Mouse (Mus musculus): ENCODE data around the gene Parp16. TPM values are rescaled to one million over a fixed set of nuclear protein-coding genes. Genes with fewer than 3 reads are reported as not detected.
"Not testable (repeated sequence)": the region's sequence is repeated elsewhere in the genome, so short reads cannot be mapped to it uniquely, and the experiment has no call there.

Gene Parp16
- polyA plus RNA-seq, 1 experiment from 2014 or later: 5.0 TPM

DNA sequence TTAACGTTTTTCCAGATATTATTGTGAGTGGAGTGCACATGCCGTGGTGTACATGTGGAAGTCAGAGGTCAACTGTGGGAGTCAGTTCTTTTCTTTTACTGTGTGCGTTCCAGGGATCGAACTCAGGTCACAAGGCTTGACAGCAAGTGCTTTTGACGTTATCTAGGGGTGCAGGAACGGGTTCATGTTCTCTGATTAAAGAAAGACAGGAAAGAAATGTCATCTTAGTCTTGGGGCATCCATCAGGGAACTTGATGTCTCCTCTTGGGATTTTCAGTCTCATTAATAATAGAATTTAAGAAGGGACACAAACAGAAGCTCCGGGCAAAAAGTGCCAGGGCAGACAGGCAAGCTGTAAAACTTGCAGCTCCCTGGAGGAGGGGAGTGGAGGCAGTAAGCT, 4.6 kb downstream of the Parp16 start:
- no peaks in the 10 kb centered on the region for H3K27me3 ChIP-seq (replicated peaks)
- peaks cover 22% of the 10 kb centered on the region for H3K4me1 ChIP-seq (replicated peaks)
- no peak overlapping the region for H3K4me3 ChIP-seq
- H3K9me3 ChIP-seq (replicated peaks): no peaks in the 10 kb centered on the region
- no peak for ATAC-seq (ENCODE audit: insufficient number of reproducible peaks, low FRiP score)
- H3K36me3 ChIP-seq: no peaks in the 10 kb centered on the region
- peak overlapping the region; percentile 17; the same call in 1 of the 2 replicates for H3K27ac ChIP-seq (ENCODE audit: poor library complexity, severe bottlenecking)
- 55% methylated on average over 7 of the region's 7 CpGs for WGBS
- H3K9ac ChIP-seq: peak overlapping the region; percentile 44; the same call in 1 of the 2 replicates
- no peak overlapping the region for H3K4me2 ChIP-seq

DNA sequence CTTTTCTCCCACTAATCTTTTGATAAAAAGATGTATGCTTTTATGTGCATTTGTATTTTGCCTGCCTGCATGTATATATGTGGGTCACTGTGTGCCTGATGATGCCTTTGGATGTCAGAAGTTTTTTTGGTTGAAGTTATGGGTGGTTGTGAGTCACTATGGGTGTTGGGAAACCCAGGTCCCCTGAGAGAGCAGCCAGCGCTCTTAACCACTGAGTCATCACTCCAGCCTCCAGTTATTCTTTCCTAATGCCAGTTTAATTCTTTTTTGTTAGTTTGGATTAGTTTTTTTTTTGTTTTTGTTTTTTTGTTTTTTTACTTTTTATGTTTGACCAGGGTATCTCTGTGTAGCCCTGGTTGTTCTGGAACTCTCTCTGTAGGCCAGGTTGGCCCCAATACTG, 5.5 kb downstream of the Parp16 start:
- Histone ChIP-seq H3K27me3 (replicated peaks) (no peaks in the 10 kb centered on the region), H3K9me3 (replicated peaks) (no peaks in the 10 kb centered on the region), H3K9ac (no peak overlapping the region), H3K4me1 (replicated peaks) (peaks cover 14% of the 10 kb centered on the region), H3K4me2 (no peak overlapping the region), H3K36me3 (no peaks in the 10 kb centered on the region), H3K4me3 (no peak overlapping the region), H3K27ac (ENCODE audit: poor library complexity, severe bottlenecking) (peak overlapping the region; percentile 58; the same call in 1 of the 2 replicates)
- 60% methylated on average over 1 of the region's 1 CpGs for WGBS
- ATAC-seq (ENCODE audit: insufficient number of reproducible peaks, low FRiP score): no peak

DNA sequence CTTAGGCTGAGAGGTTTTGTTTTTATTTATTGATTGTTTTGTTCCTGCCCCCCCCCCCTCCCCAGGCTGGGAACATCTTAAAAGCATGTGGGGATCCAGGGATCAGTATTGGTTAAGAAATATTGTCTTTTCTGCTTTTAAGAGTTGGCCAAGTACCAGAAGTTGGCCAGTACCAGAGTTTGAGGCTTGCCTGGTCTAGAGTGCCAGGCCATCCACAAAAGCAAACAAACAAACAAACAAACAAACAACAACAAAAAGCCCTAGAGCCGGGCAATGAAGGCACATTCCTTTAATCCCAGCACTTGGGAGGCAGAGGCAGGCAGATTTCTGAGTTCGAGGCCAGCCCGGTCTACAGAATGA, 5.8 kb downstream of the Parp16 start:
- no peak for ATAC-seq (ENCODE audit: insufficient number of reproducible peaks, low FRiP score)
- H3K27me3 ChIP-seq (replicated peaks): no peaks in the 10 kb centered on the region
- peak overlapping the region; percentile 58; the same call in 1 of the 2 replicates for H3K27ac ChIP-seq (ENCODE audit: poor library complexity, severe bottlenecking)
- no peak overlapping the region for H3K9ac ChIP-seq
- H3K4me2 ChIP-seq: no peak overlapping the region
- peaks cover 10% of the 10 kb centered on the region for H3K4me1 ChIP-seq (replicated peaks)
- WGBS: 33% methylated on average over 3 of the region's 3 CpGs
- no peak overlapping the region for H3K4me3 ChIP-seq
- no peaks in the 10 kb centered on the region for H3K9me3 ChIP-seq (replicated peaks)
- H3K36me3 ChIP-seq: no peaks in the 10 kb centered on the region

DNA sequence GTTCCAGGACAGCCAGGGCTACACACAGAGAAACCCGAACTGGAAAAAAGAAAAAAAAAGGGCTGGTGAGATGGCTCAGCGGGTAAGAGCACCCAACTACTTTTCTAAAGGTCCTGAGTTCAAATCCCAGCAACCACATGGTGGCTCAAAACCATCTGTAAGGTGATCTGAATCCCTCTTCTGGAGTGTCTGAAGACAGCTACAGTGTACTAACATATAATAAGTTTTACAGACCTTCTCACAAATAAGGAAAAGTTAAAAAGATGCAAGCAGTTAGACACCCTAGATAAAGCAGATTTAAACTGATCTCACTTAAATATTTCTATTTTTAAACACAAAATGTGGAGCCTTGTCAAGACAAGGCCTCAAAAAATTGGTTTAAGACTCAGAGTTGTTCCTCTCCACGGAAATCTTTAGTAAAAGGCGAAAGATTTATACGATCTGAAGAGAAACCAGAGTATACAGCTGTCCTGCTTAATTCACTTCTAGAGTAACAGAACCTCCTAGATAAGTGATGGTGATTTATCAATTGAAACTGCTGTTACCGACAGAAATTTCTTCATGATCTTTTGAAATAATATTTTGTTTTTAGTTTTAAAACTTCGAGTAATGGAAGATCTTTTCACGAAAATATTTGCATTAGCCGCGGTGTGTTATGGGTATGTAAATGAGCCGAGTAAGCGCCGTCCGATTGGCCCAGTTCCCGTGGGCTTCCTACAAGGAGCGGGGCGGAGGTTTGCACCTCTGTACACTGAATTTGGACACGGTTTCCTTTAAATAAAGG, 6.4 kb downstream of the Parp16 start:
- peak overlapping the region; percentile 72 for H3K9ac ChIP-seq
- peak; percentile 86 for ATAC-seq (ENCODE audit: insufficient number of reproducible peaks, low FRiP score)
- H3K27ac ChIP-seq (ENCODE audit: poor library complexity, severe bottlenecking): peak overlapping the region; percentile 58
- H3K4me3 ChIP-seq: peak overlapping the region; percentile 51
- H3K36me3 ChIP-seq: no peaks in the 10 kb centered on the region
- under 1% methylated on average over 18 of the region's 18 CpGs for WGBS
- H3K4me2 ChIP-seq: peak overlapping the region; percentile 73
- peaks cover 7% of the 10 kb centered on the region; the same call in 1 of the 2 replicates for H3K4me1 ChIP-seq (replicated peaks)
- no peaks in the 10 kb centered on the region for H3K9me3 ChIP-seq (replicated peaks)
- no peaks in the 10 kb centered on the region for H3K27me3 ChIP-seq (replicated peaks)

DNA sequence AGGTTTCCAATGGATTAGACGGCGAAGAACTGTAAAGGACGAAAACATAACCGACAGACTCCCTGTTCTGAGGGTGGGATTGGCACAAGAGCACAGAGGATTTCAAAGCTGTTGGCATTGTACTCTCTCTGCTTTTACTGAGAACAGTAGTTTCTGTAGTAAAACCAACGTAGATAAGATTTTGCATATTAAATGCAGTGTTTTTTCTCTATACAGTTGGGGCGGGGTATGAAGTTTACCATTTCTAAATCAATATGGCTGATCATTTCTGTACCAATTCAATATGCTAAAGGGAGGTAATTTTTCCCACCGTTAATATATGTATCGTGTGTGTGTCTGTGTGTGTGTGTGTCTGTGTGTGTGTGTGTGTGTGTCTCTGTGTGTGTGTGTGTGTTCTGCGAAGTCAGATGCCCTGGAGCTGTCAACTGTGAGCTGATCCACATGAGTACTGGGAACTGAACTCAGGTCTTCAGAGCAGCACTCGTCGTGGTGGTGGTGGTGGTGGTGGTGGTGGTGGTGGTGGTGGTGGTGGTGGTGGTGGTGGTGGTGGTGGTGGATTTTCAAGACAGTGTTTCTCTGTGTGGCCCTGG, 7.1 kb downstream of the Parp16 start:
- H3K27ac ChIP-seq (ENCODE audit: poor library complexity, severe bottlenecking): peak overlapping the region; percentile 48
- H3K4me3 ChIP-seq: peak overlapping the region; percentile 51
- H3K9ac ChIP-seq: peak overlapping the region; percentile 72
- H3K36me3 ChIP-seq: no peaks in the 10 kb centered on the region
- H3K4me2 ChIP-seq: peak overlapping the region; percentile 73
- H3K9me3 ChIP-seq (replicated peaks): no peaks in the 10 kb centered on the region; the same call in 1 of the 2 replicates
- WGBS: 20% methylated on average over 9 of the region's 11 CpGs
- no peak for ATAC-seq (ENCODE audit: insufficient number of reproducible peaks, low FRiP score)
- peaks cover 5% of the 10 kb centered on the region; the same call in 1 of the 2 replicates for H3K4me1 ChIP-seq (replicated peaks)
- no peaks in the 10 kb centered on the region for H3K27me3 ChIP-seq (replicated peaks)

DNA sequence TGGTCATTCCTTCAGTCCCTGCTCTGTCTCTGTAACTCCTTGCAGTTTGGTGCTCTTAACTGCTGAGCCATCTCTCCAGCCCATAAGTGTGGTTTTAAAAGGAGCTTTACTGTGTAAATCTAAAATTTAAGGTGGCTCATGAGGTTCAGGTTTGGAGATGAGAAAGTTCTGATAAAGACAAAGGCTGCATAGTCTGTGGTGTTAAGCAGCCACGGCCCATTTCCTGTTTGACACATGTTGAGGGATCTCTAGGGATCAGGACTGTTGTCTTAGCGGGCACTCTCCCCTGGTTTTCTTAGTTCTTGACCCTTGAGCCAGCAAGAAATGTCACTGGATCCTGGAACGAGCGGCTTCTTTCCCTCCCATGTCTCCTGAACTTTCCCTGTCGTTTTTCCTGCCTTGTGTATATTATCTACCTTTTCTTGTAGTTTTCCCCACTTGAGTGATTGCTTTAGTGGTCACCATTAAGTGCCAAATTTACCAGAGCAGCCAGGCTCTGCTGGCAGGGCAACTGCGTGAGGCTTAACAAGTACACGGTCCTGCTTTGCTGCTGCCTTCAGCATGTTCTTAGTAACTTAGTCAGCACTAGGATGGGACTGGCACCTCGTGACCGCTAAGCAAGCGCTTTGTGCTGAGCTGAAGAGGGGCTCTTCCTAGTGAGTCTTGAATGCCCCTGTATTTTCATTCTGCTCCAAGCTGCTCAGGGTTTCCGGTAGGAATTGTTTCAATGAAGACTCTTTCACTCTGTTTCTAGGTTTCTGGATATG, 10.1 kb downstream of the Parp16 start:
- Histone ChIP-seq H3K4me1 (replicated peaks) (0 out of 2 replicates have a peak, but pooled peaks cover under 1% of the 10 kb centered on the region), H3K36me3 (no peaks in the 10 kb centered on the region), H3K4me3 (no peak overlapping the region), H3K9ac (no peak overlapping the region), H3K4me2 (no peak overlapping the region), H3K27me3 (replicated peaks) (no peaks in the 10 kb centered on the region), H3K9me3 (replicated peaks) (no peaks in the 10 kb centered on the region; the same call in 1 of the 2 replicates), H3K27ac (ENCODE audit: poor library complexity, severe bottlenecking) (no peak overlapping the region)
- 62% methylated on average over 11 of the region's 11 CpGs for WGBS
- no peak for ATAC-seq (ENCODE audit: insufficient number of reproducible peaks, low FRiP score)

DNA sequence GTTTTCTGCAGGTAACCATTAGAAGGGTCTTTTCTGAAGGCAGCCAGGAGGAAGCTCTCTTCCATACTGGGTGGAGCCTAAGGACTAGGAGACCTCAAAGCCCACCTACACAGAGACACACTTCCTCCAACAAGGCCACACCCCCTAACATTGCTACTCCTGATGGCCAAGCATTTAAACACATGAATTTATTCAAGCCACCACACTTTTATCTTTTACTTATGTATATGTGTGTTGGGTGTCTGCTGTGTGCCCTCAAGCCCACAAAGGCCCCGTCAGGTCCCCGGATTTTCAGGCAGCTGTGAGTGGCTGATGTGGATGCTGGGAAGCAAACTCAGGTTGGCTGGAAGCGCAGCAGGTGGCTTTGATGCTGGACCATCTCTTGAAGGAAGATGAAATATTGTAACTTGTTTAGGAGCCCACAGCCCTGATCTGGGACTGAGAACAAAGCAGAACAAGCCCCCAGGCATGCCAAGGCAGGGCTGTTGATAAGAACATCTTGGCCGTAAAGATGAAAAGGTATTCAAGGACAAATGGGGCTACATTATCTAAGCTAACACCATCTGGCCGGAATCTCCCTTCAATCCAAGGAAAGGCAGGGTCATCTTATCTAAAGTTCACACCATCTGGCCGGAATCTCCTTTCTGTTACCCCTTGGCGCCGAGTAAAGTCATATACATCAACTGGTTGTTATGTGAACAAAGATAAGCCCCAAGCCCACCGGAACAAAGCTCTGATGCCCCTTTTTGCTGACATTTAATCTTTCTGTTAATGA, 12.1 kb downstream of the Parp16 start:
- not testable (repeated sequence) for H3K4me1 ChIP-seq (replicated peaks); H3K27ac ChIP-seq (ENCODE audit: poor library complexity, severe bottlenecking); H3K4me3 ChIP-seq; H3K9me3 ChIP-seq (replicated peaks); H3K36me3 ChIP-seq; ATAC-seq (ENCODE audit: insufficient number of reproducible peaks, low FRiP score); H3K4me2 ChIP-seq; H3K9ac ChIP-seq; H3K27me3 ChIP-seq (replicated peaks)
- WGBS: 70% methylated on average over 9 of the region's 9 CpGs

DNA sequence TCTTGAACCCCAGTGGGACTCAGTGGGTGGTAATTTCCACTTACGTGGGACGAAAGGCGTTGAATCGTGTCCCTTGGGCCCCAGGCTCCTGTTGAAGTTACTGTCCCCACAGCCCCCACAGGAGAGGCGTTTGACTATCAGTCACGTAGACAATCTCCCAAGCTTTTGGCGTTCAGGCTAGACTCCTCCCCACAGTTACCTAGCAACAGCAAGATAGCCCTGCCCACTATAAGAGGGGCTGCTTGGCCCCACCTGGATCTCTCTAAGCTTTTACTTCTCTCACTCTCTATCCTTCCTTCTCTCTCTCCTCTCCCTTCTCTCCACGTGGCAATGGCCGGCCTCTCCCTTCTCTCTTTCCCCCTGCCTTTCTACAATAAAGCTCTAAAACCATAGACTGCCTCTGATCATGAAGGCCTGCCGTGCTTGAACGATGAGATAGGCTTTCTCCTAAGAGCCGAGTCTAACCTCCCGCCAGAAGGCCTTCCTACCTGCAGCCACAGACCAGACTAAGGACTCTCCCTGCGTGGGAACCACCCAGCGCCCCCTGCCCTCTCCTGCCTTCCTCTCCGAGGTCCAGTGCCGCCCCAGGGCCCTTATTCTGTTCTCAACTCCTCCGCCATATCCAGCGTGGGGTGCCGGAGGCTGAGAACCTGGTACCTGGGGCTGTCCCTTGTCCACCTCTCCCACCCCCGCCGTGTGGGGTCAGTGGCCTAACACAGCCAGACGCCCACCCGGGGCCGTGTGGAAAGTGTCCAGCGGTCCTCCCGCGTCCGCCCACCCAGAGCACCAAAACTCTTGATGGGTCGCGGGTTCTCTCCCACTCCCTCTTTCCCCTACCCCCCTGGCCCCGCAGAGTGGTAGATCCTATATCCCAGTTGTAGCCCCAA, 13.4 kb downstream of the Parp16 start:
- Histone ChIP-seq H3K9ac (no peak overlapping the region), H3K9me3 (replicated peaks) (peaks cover 2% of the 10 kb centered on the region), H3K4me1 (replicated peaks) (no peaks in the 10 kb centered on the region), H3K36me3 (no peaks in the 10 kb centered on the region), H3K4me3 (no peak overlapping the region), H3K4me2 (no peak overlapping the region), H3K27me3 (replicated peaks) (no peaks in the 10 kb centered on the region), H3K27ac (ENCODE audit: poor library complexity, severe bottlenecking) (no peak overlapping the region)
- ATAC-seq (ENCODE audit: insufficient number of reproducible peaks, low FRiP score): no peak
- 88% methylated on average over 32 of the region's 32 CpGs for WGBS

DNA sequence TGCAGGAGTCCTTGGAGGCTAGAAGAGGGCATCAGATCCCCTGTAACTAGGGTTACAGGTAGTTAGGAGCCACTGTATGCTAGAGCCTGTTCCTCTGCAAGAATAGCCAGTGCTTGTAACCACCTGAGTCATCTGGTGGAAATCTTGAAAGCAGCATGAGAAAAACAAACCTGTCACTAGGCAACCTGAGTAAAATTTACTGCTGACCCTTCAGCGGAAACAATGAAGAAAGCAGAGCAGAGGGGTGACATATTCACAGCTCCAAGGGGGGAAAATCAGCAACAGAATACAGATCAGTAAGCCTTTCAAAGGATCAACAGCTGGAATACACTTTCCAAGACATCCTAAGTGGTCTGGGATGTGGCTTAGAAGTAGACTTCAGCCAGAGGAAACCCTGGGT, 16.4 kb downstream of the Parp16 start:
- Histone ChIP-seq H3K36me3 (no peaks in the 10 kb centered on the region), H3K9ac (0 out of 2 replicates have a peak overlapping the region, but pooled peaks have one; percentile 8), H3K27me3 (replicated peaks) (no peaks in the 10 kb centered on the region), H3K4me3 (no peak overlapping the region), H3K27ac (ENCODE audit: poor library complexity, severe bottlenecking) (no peak overlapping the region), H3K9me3 (replicated peaks) (peaks cover 2% of the 10 kb centered on the region), H3K4me1 (replicated peaks) (peaks cover 12% of the 10 kb centered on the region), H3K4me2 (no peak overlapping the region)
- WGBS: 52% methylated on average over 1 of the region's 1 CpGs
- no peak for ATAC-seq (ENCODE audit: insufficient number of reproducible peaks, low FRiP score)

DNA sequence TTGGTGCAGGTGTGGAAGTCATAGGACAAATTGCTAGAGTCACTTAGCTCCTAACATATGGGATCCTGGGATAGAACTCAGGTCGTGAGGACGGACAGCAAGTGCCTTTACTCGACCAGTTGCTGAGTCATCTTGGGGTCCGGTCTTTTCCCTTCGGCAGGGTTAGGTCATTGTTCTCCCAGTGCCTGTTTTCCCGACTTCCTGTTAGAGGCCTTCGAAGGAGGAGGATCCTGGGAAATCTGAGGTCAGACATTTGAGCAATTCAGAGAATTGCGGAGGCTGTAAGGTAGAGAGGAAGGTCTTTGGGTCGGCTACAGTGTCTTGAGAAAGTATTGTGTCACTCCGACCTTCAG, 19.2 kb downstream of the Parp16 start:
- peak; percentile 40 for ATAC-seq (ENCODE audit: insufficient number of reproducible peaks, low FRiP score)

More for the DNA sequence above, 19.2 kb downstream of the Parp16 start:
- Histone ChIP-seq H3K4me2 (peak overlapping the region; percentile 94), H3K27me3 (replicated peaks) (no peaks in the 10 kb centered on the region), H3K36me3 (no peaks in the 10 kb centered on the region), H3K9ac (peak overlapping the region; percentile 86), H3K4me3 (peak overlapping the region; percentile 59), H3K4me1 (replicated peaks) (peaks cover 23% of the 10 kb centered on the region), H3K27ac (ENCODE audit: poor library complexity, severe bottlenecking) (peak overlapping the region; percentile 85), H3K9me3 (replicated peaks) (peaks cover 2% of the 10 kb centered on the region; the same call in 1 of the 2 replicates)
- WGBS: 17% methylated on average over 10 of the region's 10 CpGs

Data from heart, embryonic 12.5 days (tissue).